Mouse (Mus musculus): Measurements from ENCODE around the gene Ggt1. TPM values are rescaled to one million over a fixed set of nuclear protein-coding genes. Genes with fewer than 3 reads are reported as not detected.

Gene Ggt1
- polyA plus RNA-seq, 1 experiment from 2014 or later: 3.1 TPM

- 84% methylated on average over 6 of the region's 6 CpGs for WGBS
- DNase-seq (ENCODE audit: low spot score): no peak
- Histone ChIP-seq H3K4me3 (ENCODE audit: low read depth, low read length) (no peak overlapping the region), H3K36me3 (ENCODE audit: control insufficient read depth, insufficient read depth, low read length) (no peaks in the 10 kb centered on the region), H3K27me3 (ENCODE audit: control insufficient read depth, insufficient read depth, low read length) (peaks cover 14% of the 10 kb centered on the region), H3K9me3 (ENCODE audit: control insufficient read depth, low read length) (no peaks in the 10 kb centered on the region), H3K27ac (ENCODE audit: low read depth, low read length) (no peak overlapping the region), H3K4me2 (ENCODE audit: low read depth) (no peak overlapping the region), H3K4me1 (ENCODE audit: control insufficient read depth, insufficient read depth, low read length) (no peaks in the 10 kb centered on the region; the same call in 1 of the 2 replicates), H3K9ac (ENCODE audit: low read length) (no peak overlapping the region)
- no peak for ATAC-seq (ENCODE audit: insufficient read depth, low FRiP score, low TSS enrichment)
Measured at GRCm38 (mm10) chr10:75555557-75555956, 5.8 kb upstream of the Ggt1 start.

GRCm38 (mm10) chr10:75556026-75556425, 5.4 kb upstream of the Ggt1 start:
- 0 out of 2 replicates have a peak overlapping the region, but pooled peaks have one; percentile 14 for H3K27ac ChIP-seq (ENCODE audit: low read depth, low read length)
- H3K9ac ChIP-seq (ENCODE audit: low read length): no peak overlapping the region
- 59% methylated on average over 9 of the region's 9 CpGs for WGBS
- no peaks in the 10 kb centered on the region; the same call in 1 of the 2 replicates for H3K4me1 ChIP-seq (ENCODE audit: control insufficient read depth, insufficient read depth, low read length)
- no peaks in the 10 kb centered on the region for H3K36me3 ChIP-seq (ENCODE audit: control insufficient read depth, insufficient read depth, low read length)
- no peaks in the 10 kb centered on the region for H3K9me3 ChIP-seq (ENCODE audit: control insufficient read depth, low read length)
- no peak overlapping the region for H3K4me2 ChIP-seq (ENCODE audit: low read depth)
- DNase-seq (ENCODE audit: low spot score) (peak; percentile 53), ATAC-seq (ENCODE audit: insufficient read depth, low FRiP score, low TSS enrichment) (peak; percentile 52; the same call in 1 of the 2 replicates)
- H3K4me3 ChIP-seq (ENCODE audit: low read depth, low read length): no peak overlapping the region
- H3K27me3 ChIP-seq (ENCODE audit: control insufficient read depth, insufficient read depth, low read length): peaks cover 18% of the 10 kb centered on the region

GRCm38 (mm10) chr10:75558515-75558914, 2.9 kb upstream of the Ggt1 start:
- H3K36me3 ChIP-seq (ENCODE audit: control insufficient read depth, insufficient read depth, low read length): no peaks in the 10 kb centered on the region
- peak overlapping the region; percentile 13; the same call in 1 of the 2 replicates for H3K4me2 ChIP-seq (ENCODE audit: low read depth)
- no peaks in the 10 kb centered on the region; the same call in 1 of the 2 replicates for H3K4me1 ChIP-seq (ENCODE audit: control insufficient read depth, insufficient read depth, low read length)
- H3K27me3 ChIP-seq (ENCODE audit: control insufficient read depth, insufficient read depth, low read length): peaks cover 24% of the 10 kb centered on the region
- 26% methylated on average over 3 of the region's 3 CpGs for WGBS
- no peak overlapping the region for H3K27ac ChIP-seq (ENCODE audit: low read depth, low read length)
- no peak for DNase-seq (ENCODE audit: low spot score)
- ATAC-seq (ENCODE audit: insufficient read depth, low FRiP score, low TSS enrichment): no peak
- H3K9ac ChIP-seq (ENCODE audit: low read length): peak overlapping the region; percentile 3; the same call in 1 of the 2 replicates
- H3K9me3 ChIP-seq (ENCODE audit: control insufficient read depth, low read length): no peaks in the 10 kb centered on the region
- no peak overlapping the region for H3K4me3 ChIP-seq (ENCODE audit: low read depth, low read length)

- DNase-seq (ENCODE audit: low spot score) (peak; percentile 38), ATAC-seq (ENCODE audit: insufficient read depth, low FRiP score, low TSS enrichment) (0 out of 2 replicates have a peak, but pooled peaks have one; percentile 7)
- Histone ChIP-seq H3K27me3 (ENCODE audit: control insufficient read depth, insufficient read depth, low read length) (peaks cover 24% of the 10 kb centered on the region), H3K4me3 (ENCODE audit: low read depth, low read length) (peak overlapping the region; percentile 63), H3K4me1 (ENCODE audit: control insufficient read depth, insufficient read depth, low read length) (no peaks in the 10 kb centered on the region; the same call in 1 of the 2 replicates), H3K4me2 (ENCODE audit: low read depth) (peak overlapping the region; percentile 95), H3K9me3 (ENCODE audit: control insufficient read depth, low read length) (no peaks in the 10 kb centered on the region), H3K9ac (ENCODE audit: low read length) (peak overlapping the region; percentile 81), H3K27ac (ENCODE audit: low read depth, low read length) (peak overlapping the region; percentile 60; the same call in 1 of the 2 replicates), H3K36me3 (ENCODE audit: control insufficient read depth, insufficient read depth, low read length) (no peaks in the 10 kb centered on the region)
- 4% methylated on average over 14 of the region's 14 CpGs for WGBS
Measured at GRCm38 (mm10) chr10:75559041-75559675, 2.2 kb upstream of the Ggt1 start.

GRCm38 (mm10) chr10:75559676-75560548, 1.5 kb upstream of the Ggt1 start, which contains the start of gene Lrrc75b:
Gene Lrrc75b, minus strand, starts transcription at chr10:75560330.
- Histone ChIP-seq H3K4me1 (ENCODE audit: control insufficient read depth, insufficient read depth, low read length) (no peaks in the 10 kb centered on the region; the same call in 1 of the 2 replicates), H3K9ac (ENCODE audit: low read length) (peak within 1 kb of the TSS; percentile 81), H3K27ac (ENCODE audit: low read depth, low read length) (peak within 1 kb of the TSS; percentile 60; the same call in 1 of the 2 replicates), H3K9me3 (ENCODE audit: control insufficient read depth, low read length) (no peaks in the 10 kb centered on the region), H3K4me2 (ENCODE audit: low read depth) (peak within 1 kb of the TSS; percentile 95), H3K4me3 (ENCODE audit: low read depth, low read length) (peak within 1 kb of the TSS; percentile 63), H3K36me3 (ENCODE audit: control insufficient read depth, insufficient read depth, low read length) (no peaks in the 10 kb centered on the region), H3K27me3 (ENCODE audit: control insufficient read depth, insufficient read depth, low read length) (peaks cover 24% of the 10 kb centered on the region)
- DNase-seq (ENCODE audit: low spot score) (peak; percentile 67), ATAC-seq (ENCODE audit: insufficient read depth, low FRiP score, low TSS enrichment) (peak; percentile 43; the same call in 1 of the 2 replicates)
- under 1% methylated on average over 72 of the region's 75 CpGs for WGBS

- WGBS: 16% methylated on average over 6 of the region's 6 CpGs
- no peaks in the 10 kb centered on the region for H3K9me3 ChIP-seq (ENCODE audit: control insufficient read depth, low read length)
- H3K4me1 ChIP-seq (ENCODE audit: control insufficient read depth, insufficient read depth, low read length): no peaks in the 10 kb centered on the region; the same call in 1 of the 2 replicates
- H3K9ac ChIP-seq (ENCODE audit: low read length): peak overlapping the region; percentile 81
- ATAC-seq (ENCODE audit: insufficient read depth, low FRiP score, low TSS enrichment): no peak
- no peaks in the 10 kb centered on the region for H3K36me3 ChIP-seq (ENCODE audit: control insufficient read depth, insufficient read depth, low read length)
- H3K4me3 ChIP-seq (ENCODE audit: low read depth, low read length): peak overlapping the region; percentile 63
- peaks cover 24% of the 10 kb centered on the region for H3K27me3 ChIP-seq (ENCODE audit: control insufficient read depth, insufficient read depth, low read length)
- peak overlapping the region; percentile 95 for H3K4me2 ChIP-seq (ENCODE audit: low read depth)
- DNase-seq (ENCODE audit: low spot score): peak; percentile 25
- H3K27ac ChIP-seq (ENCODE audit: low read depth, low read length): no peak overlapping the region
Measured at GRCm38 (mm10) chr10:75560549-75560899, 880 bp upstream of the Ggt1 start.

- ATAC-seq (ENCODE audit: insufficient read depth, low FRiP score, low TSS enrichment) (no peak), DNase-seq (ENCODE audit: low spot score) (no peak)
- Histone ChIP-seq H3K27ac (ENCODE audit: low read depth, low read length) (no peak overlapping the region), H3K4me3 (ENCODE audit: low read depth, low read length) (no peak overlapping the region), H3K36me3 (ENCODE audit: control insufficient read depth, insufficient read depth, low read length) (no peaks in the 10 kb centered on the region), H3K9ac (ENCODE audit: low read length) (no peak overlapping the region), H3K9me3 (ENCODE audit: control insufficient read depth, low read length) (no peaks in the 10 kb centered on the region), H3K4me1 (ENCODE audit: control insufficient read depth, insufficient read depth, low read length) (no peaks in the 10 kb centered on the region; the same call in 1 of the 2 replicates), H3K4me2 (ENCODE audit: low read depth) (no peak overlapping the region), H3K27me3 (ENCODE audit: control insufficient read depth, insufficient read depth, low read length) (peaks cover 24% of the 10 kb centered on the region)
- WGBS: 86% methylated on average over 8 of the region's 8 CpGs
Measured at GRCm38 (mm10) chr10:75562596-75562995, 1.2 kb downstream of the Ggt1 start.

GRCm38 (mm10) chr10:75564687-75565265, 3.4 kb downstream of the Ggt1 start:
- DNase-seq (ENCODE audit: low spot score): no peak
- Histone ChIP-seq H3K9ac (ENCODE audit: low read length) (no peak overlapping the region), H3K36me3 (ENCODE audit: control insufficient read depth, insufficient read depth, low read length) (no peaks in the 10 kb centered on the region), H3K4me2 (ENCODE audit: low read depth) (no peak overlapping the region), H3K27ac (ENCODE audit: low read depth, low read length) (no peak overlapping the region), H3K4me1 (ENCODE audit: control insufficient read depth, insufficient read depth, low read length) (no peaks in the 10 kb centered on the region), H3K9me3 (ENCODE audit: control insufficient read depth, low read length) (no peaks in the 10 kb centered on the region), H3K4me3 (ENCODE audit: low read depth, low read length) (no peak overlapping the region), H3K27me3 (ENCODE audit: control insufficient read depth, insufficient read depth, low read length) (peaks cover 16% of the 10 kb centered on the region)
- ATAC-seq (ENCODE audit: insufficient read depth, low FRiP score, low TSS enrichment): no peak
- WGBS: 86% methylated on average over 12 of the region's 12 CpGs

Measured in neural tube, embryonic 11.5 days (tissue).